Mouse (Mus musculus) cerebellum, adult 2 months (tissue): ENCODE data around the gene Shisal2b.

Experiments
- CTCF ChIP-seq: fragments of 200-500 bp; IDR thresholded peaks from 2 replicates; pipeline ENCODE4 v1.5.1; 2011; ENCODE audit warnings: low read depth, mild to moderate bottlenecking, control low read depth, low read length, moderate library complexity, borderline replicate concordance; ENCODE audit not compliant: insufficient read depth
- POLR2A ChIP-seq: fragments of 200-500 bp; IDR thresholded peaks from 2 replicates; pipeline ENCODE4 v1.6.1; 2011; ENCODE audit warnings: low read length, control low read depth, borderline replicate concordance; ENCODE audit not compliant: insufficient read depth

DNA sequence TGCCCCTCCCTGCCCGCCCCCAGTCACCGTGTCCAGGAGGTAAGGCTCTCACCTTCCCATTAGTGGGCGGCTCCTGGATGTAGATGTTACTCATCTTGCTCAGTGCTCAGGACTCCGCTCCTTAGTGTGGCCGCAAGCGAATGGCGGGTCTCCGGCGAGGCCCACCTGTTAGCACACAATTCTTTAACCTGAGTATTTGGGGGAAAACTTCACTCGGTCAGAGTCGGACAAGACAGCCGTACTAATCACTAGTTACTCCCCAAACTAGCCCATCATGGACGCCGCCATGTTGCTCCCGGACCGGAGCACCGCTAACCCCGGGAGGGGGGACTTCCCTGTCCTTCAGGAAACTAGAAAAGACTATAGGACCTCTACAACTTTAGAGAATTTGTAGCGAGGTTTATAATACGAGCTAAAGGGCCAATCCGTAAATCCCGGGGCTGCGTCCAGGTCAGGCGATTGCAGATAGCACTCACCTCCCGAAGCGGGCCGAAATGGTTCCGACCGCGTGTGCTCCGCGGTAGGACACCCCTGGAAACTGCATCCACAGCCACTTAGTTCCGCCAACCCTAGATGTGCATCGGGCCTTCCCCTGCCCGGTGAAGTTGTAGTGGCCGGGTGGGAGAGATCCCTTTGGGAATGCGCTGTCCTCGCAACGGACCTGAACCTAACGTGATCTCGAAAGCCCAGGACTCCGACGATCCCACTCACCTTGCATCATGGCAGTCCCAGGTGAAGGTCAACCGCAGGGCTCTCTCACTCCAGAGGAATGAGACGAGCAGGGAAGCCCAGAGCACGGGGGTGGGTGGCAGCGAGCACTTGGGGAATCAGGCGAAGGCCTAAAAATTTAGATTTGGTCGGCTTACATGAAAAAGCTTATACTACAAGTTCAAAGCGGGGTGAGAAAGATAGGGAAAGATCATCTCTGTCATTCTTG lies 46.8 kb downstream of the Shisal2b start, which contains the start of gene Cwc27:
- TF ChIP-seq POLR2A, result peak; percentile 58; the same call in 1 of the 2 replicates
- no peak for TF ChIP-seq CTCF
